Mouse (Mus musculus): ENCODE data around the gene Lcn10.
"Not testable (repeated sequence)": the region's sequence is repeated elsewhere in the genome, so short reads cannot be mapped to it uniquely, and the experiment has no call there.

Lcn10 gene

GRCm38 (mm10) chr2:25706643-25707481, 24.3 kb downstream of the Lcn10 start, which contains the start of gene Bmyc:
Gene Bmyc (plus strand): TSS chr2:25706739.
- peak; percentile 81 for DNase-seq (ENCODE audit: low spot score)

- peak; percentile 20 for DNase-seq (ENCODE audit: low spot score)
Measured at GRCm38 (mm10) chr2:25708121-25708520, 25.6 kb downstream of the Lcn10 start.

- DNase-seq (ENCODE audit: low spot score), result not testable (repeated sequence)
Measured at GRCm38 (mm10) chr2:25709056-25709455, 26.5 kb downstream of the Lcn10 start.

- peak; percentile 31 for DNase-seq (ENCODE audit: low spot score)
Measured at GRCm38 (mm10) chr2:25709791-25710190, 27.3 kb downstream of the Lcn10 start.

GRCm38 (mm10) chr2:25711641-25712040, 29.1 kb downstream of the Lcn10 start:
- DNase-seq (ENCODE audit: low spot score), result not testable (repeated sequence)

GRCm38 (mm10) chr2:25717222-25717621, 34.7 kb downstream of the Lcn10 start:
- no peak for DNase-seq (ENCODE audit: low spot score)

- DNase-seq (ENCODE audit: low spot score), result no peak
Measured at GRCm38 (mm10) chr2:25733199-25733930, 50.8 kb downstream of the Lcn10 start.

Data from ovary, adult 18-20 months (tissue).